Mouse (Mus musculus) kidney, embryonic 16.5 days (tissue): ENCODE measurements around the gene Fbxl20. TPM values are rescaled to one million over a fixed set of nuclear protein-coding genes. Genes with fewer than 3 reads are reported as not detected.
"Not testable (repeated sequence)": the region's sequence is repeated elsewhere in the genome, so short reads cannot be mapped to it uniquely, and the experiment has no call there.

Source experiments
- ATAC-seq: fragments of 200-750 bp; cut with Nextera tagmentation; 2 replicates; pipeline ENCODE4 v1.8.0; 2017; ENCODE audit warnings: moderate TSS enrichment; ENCODE audit not compliant: low FRiP score, low TSS enrichment
- H3K27ac ChIP-seq: fragments of 300-500 bp; sonication (generic); 2 replicates; pipeline ENCODE4 v1.5.1; 2014; ENCODE audit warnings: low read length
- H3K27me3 ChIP-seq: fragments of 300-500 bp; sonication (generic); 2 replicates; pipeline ENCODE4 v1.6.1; 2014; ENCODE audit warnings: low read length, control low read depth, mixed read lengths; ENCODE audit not compliant: insufficient read depth
- H3K36me3 ChIP-seq: fragments of 300-500 bp; sonication (generic); 2 replicates; pipeline ENCODE4 v1.6.1; 2014; ENCODE audit warnings: low read length, control low read depth, mixed read lengths; ENCODE audit not compliant: insufficient read depth
- H3K4me1 ChIP-seq: fragments of 300-500 bp; sonication (generic); 2 replicates; pipeline ENCODE4 v1.6.1; 2014; ENCODE audit warnings: low read length, control low read depth, mixed read lengths; ENCODE audit not compliant: insufficient read depth
- H3K4me2 ChIP-seq: fragments of 300-500 bp; sonication (generic); replicated peaks from 2 replicates; pipeline ENCODE4 v1.6.1; 2014; ENCODE audit warnings: low read depth, low read length
- H3K4me3 ChIP-seq: fragments of 300-500 bp; sonication (generic); 2 replicates; pipeline ENCODE4 v1.5.1; 2014; ENCODE audit warnings: mild to moderate bottlenecking, low read length
- H3K9ac ChIP-seq: fragments of 300-500 bp; sonication (generic); replicated peaks from 2 replicates; pipeline ENCODE4 v1.6.1; 2014; ENCODE audit warnings: low read length
- H3K9me3 ChIP-seq: fragments of 300-500 bp; sonication (generic); 2 replicates; pipeline ENCODE4 v1.6.1; 2016; ENCODE audit warnings: low read length, control low read depth
- WGBS: fragments of 180-500 bp; shearing (Covaris S2); extraction: QIAGEN DNeasy Blood & Tissue Kit; methylation state at CpG from one replicate; pipeline ENCODE4 v1.1.7; 2014; 5-methylcytosine and 5-hydroxymethylcytosine counted together
- polyA plus RNA-seq: library from polyadenylated mRNA; unstranded; fragments of >200 nt; fragmentation: Nextera tagmentation; extraction: Ambion mirVana; gene quantifications from 2 replicates; pipeline ENCODE4 v1.2.1, GENCODE M21; 2015

Gene Fbxl20
- 20.0 and 21.0 TPM in 2 replicates for polyA plus RNA-seq

GRCm38 (mm10) chr11:98149786-98150624 lies at the start of gene Fbxl20:
Gene Fbxl20, minus strand, starts transcription at chr11:98150403.
- ATAC-seq: peak; percentile 91
- H3K27ac ChIP-seq: peak within 1 kb of the TSS; percentile 93
- peak within 1 kb of the TSS; percentile 93 for H3K4me2 ChIP-seq
- H3K4me3 ChIP-seq: peak within 1 kb of the TSS; percentile 92
- peaks cover 2% of the 10 kb centered on the region; the same call in 1 of the 2 replicates for H3K36me3 ChIP-seq
- H3K4me1 ChIP-seq: peaks cover 13% of the 10 kb centered on the region
- H3K27me3 ChIP-seq: no peaks in the 10 kb centered on the region
- H3K9ac ChIP-seq: peak within 1 kb of the TSS; percentile 95
- under 1% methylated on average over 55 of the region's 65 CpGs for WGBS
- no peaks in the 10 kb centered on the region for H3K9me3 ChIP-seq

- Histone ChIP-seq H3K27ac (peak within 1 kb of the TSS; percentile 96), H3K9ac (peak within 1 kb of the TSS; percentile 95), H3K4me2 (peak within 1 kb of the TSS; percentile 81), H3K9me3 (no peaks in the 10 kb centered on the region), H3K27me3 (no peaks in the 10 kb centered on the region), H3K4me1 (peaks cover 13% of the 10 kb centered on the region), H3K36me3 (peaks cover 17% of the 10 kb centered on the region), H3K4me3 (peak within 1 kb of the TSS; percentile 85)
- ATAC-seq: peak; percentile 97
- WGBS: 0% methylated on average over 53 of the region's 53 CpGs
These were observed 43.0 kb upstream of the Fbxl20 start, which contains the start of gene Med1 for GRCm38 (mm10) chr11:98192901-98193805. Gene Med1, minus strand, starts transcription at chr11:98193293.

GRCm38 (mm10) chr11:98190820-98191219 lies 40.6 kb upstream of the Fbxl20 start:
- Histone ChIP-seq H3K27me3 (no peaks in the 10 kb centered on the region), H3K36me3 (peaks cover 30% of the 10 kb centered on the region), H3K4me3 (no peak overlapping the region), H3K9ac (no peak overlapping the region), H3K4me2 (no peak overlapping the region), H3K9me3 (no peaks in the 10 kb centered on the region), H3K4me1 (peaks cover 13% of the 10 kb centered on the region), H3K27ac (no peak overlapping the region)
- WGBS: 86% methylated on average over 5 of the region's 5 CpGs
- ATAC-seq: no peak

GRCm38 (mm10) chr11:98187640-98188395 lies 37.6 kb upstream of the Fbxl20 start:
- H3K9ac ChIP-seq: no peak overlapping the region
- no peak for ATAC-seq
- H3K4me2 ChIP-seq: no peak overlapping the region
- no peaks in the 10 kb centered on the region for H3K27me3 ChIP-seq
- peaks cover 8% of the 10 kb centered on the region for H3K4me1 ChIP-seq
- H3K36me3 ChIP-seq: peaks cover 54% of the 10 kb centered on the region
- 86% methylated on average over 9 of the region's 9 CpGs for WGBS
- H3K4me3 ChIP-seq: no peak overlapping the region
- H3K9me3 ChIP-seq: no peaks in the 10 kb centered on the region
- no peak overlapping the region for H3K27ac ChIP-seq

GRCm38 (mm10) chr11:98182149-98182548 lies 31.9 kb upstream of the Fbxl20 start:
- H3K4me2 ChIP-seq, H3K9ac ChIP-seq, H3K27me3 ChIP-seq, ATAC-seq, H3K27ac ChIP-seq, H3K4me1 ChIP-seq, H3K4me3 ChIP-seq, H3K9me3 ChIP-seq: not testable (repeated sequence)
- WGBS: 96% methylated on average over 3 of the region's 3 CpGs
- peaks cover 61% of the 10 kb centered on the region for H3K36me3 ChIP-seq

DNA sequence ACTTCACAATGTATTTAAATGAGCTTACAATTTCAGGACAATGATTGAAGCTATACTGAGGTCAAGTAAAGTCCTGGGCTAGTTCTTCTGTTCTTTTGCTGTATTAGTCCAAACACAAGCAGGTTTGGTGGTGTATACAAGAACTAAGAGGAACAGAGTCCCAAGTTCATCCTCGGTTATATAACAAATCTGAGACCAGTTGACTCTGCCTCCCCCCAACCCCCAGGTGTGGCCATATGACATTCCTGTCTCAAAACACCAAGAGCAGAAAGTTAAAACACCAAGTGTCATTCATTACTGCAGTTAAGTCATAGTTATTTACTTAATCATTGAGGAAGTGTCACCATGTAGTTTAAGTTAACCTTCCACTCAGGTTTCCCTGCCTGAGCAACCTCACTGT lies 18.2 kb upstream of the Fbxl20 start:
- 85% methylated on average over 1 of the region's 1 CpGs for WGBS
- no peaks in the 10 kb centered on the region for H3K27me3 ChIP-seq
- no peaks in the 10 kb centered on the region for H3K9me3 ChIP-seq
- ATAC-seq: no peak
- no peak overlapping the region for H3K27ac ChIP-seq
- H3K4me1 ChIP-seq: no peaks in the 10 kb centered on the region
- no peak overlapping the region for H3K4me2 ChIP-seq
- peaks cover 51% of the 10 kb centered on the region for H3K36me3 ChIP-seq
- H3K9ac ChIP-seq: no peak overlapping the region
- no peak overlapping the region for H3K4me3 ChIP-seq

DNA sequence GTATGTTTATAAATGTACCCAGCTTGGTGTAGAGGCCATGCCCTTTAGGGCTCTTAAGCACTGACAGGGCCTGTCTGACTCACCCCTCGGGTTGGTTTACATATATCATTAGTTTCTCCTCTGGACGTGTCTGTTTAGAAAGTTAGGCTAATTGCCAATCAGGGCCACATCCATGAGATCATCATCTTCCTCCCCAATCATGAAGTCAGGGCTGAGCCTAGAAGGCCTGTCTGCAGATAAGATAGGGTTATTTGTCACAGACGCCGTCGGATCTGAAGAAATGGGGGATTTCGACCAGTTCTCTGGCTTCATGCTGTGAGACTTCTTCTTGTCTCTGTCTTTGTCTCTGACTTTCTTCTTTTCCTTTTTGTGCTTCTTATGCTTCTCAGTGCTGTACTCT lies 4.9 kb upstream of the Fbxl20 start:
- Histone ChIP-seq H3K27ac (no peak overlapping the region), H3K4me1 (no peaks in the 10 kb centered on the region), H3K9ac (no peak overlapping the region), H3K27me3 (no peaks in the 10 kb centered on the region), H3K4me3 (no peak overlapping the region), H3K36me3 (peaks cover 33% of the 10 kb centered on the region), H3K4me2 (no peak overlapping the region), H3K9me3 (no peaks in the 10 kb centered on the region)
- ATAC-seq: no peak
- WGBS: 79% methylated on average over 6 of the region's 6 CpGs

- H3K36me3 ChIP-seq: peaks cover 9% of the 10 kb centered on the region
These were observed 488 bp upstream of the Fbxl20 start for GRCm38 (mm10) chr11:98150625-98151156.

GRCm38 (mm10) chr11:98149304-98149750 lies 876 bp downstream of the Fbxl20 start:
- Histone ChIP-seq H3K4me1 (peaks cover 13% of the 10 kb centered on the region), H3K27me3 (no peaks in the 10 kb centered on the region), H3K36me3 (no peaks in the 10 kb centered on the region), H3K4me2 (peak overlapping the region; percentile 93), H3K9ac (peak overlapping the region; percentile 95), H3K27ac (peak overlapping the region; percentile 93), H3K9me3 (no peaks in the 10 kb centered on the region), H3K4me3 (peak overlapping the region; percentile 92)
- ATAC-seq: peak; percentile 91
- under 1% methylated on average over 38 of the region's 57 CpGs for WGBS

More at GRCm38 (mm10) chr11:98150625-98151156, 488 bp upstream of the Fbxl20 start:
- H3K4me2 ChIP-seq: peak overlapping the region; percentile 93
- H3K27ac ChIP-seq: no peak overlapping the region
- 9% methylated on average over 10 of the region's 10 CpGs for WGBS
- H3K9me3 ChIP-seq: no peaks in the 10 kb centered on the region
- no peak overlapping the region for H3K9ac ChIP-seq
- H3K27me3 ChIP-seq: no peaks in the 10 kb centered on the region
- no peak for ATAC-seq
- H3K4me1 ChIP-seq: peaks cover 13% of the 10 kb centered on the region
- H3K4me3 ChIP-seq: peak overlapping the region; percentile 92
